Mouse (Mus musculus) c-Kit-positive CD71-positive TER-119-positive erythroid progenitor cells, embryonic 14.5 days (primary cell): ENCODE results near the gene Adss.
"Not testable (repeated sequence)": the region's sequence is repeated elsewhere in the genome, so short reads cannot be mapped to it uniquely, and the experiment has no call there.

Experiments used
- DNase-seq: peaks from one replicate; pipeline ENCODE4 v3.0.0-alpha.2; 2013; ENCODE audit warnings: low spot score

Gene Adss

GRCm38 (mm10) chr1:177796193-177796939 lies at the start of gene Adss:
Gene Adss, minus strand, starts transcription at chr1:177796511.
- DNase-seq: peak; percentile 98

- DNase-seq: peak; percentile 10
These were observed 49.5 kb upstream of the Adss start for GRCm38 (mm10) chr1:177845812-177846211.

- DNase-seq: not testable (repeated sequence)
These were observed 31.5 kb upstream of the Adss start for GRCm38 (mm10) chr1:177827776-177828175.

DNA sequence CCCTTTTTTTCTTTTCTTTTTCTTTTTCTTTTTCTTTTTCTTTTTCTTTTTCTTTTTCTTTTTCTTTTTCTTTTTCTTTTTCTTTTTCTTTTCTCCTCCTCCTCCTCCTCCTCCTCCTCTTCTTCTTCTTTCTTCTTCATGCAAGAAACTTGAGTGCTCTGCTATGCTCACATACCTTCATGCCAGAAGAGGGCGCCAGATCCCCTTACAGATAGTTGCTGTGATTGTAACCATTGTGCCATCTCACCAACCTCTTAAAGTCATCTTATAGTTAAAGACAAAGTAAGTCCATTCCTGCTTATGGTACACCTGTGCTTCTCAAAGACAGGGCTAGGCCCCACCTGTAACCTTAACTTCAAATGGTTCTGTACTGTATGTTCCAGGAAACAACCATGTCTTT lies 10.5 kb upstream of the Adss start:
- DNase-seq: peak; percentile 33

- DNase-seq: no peak
These were observed 7.2 kb upstream of the Adss start for GRCm38 (mm10) chr1:177803511-177803910.

DNA sequence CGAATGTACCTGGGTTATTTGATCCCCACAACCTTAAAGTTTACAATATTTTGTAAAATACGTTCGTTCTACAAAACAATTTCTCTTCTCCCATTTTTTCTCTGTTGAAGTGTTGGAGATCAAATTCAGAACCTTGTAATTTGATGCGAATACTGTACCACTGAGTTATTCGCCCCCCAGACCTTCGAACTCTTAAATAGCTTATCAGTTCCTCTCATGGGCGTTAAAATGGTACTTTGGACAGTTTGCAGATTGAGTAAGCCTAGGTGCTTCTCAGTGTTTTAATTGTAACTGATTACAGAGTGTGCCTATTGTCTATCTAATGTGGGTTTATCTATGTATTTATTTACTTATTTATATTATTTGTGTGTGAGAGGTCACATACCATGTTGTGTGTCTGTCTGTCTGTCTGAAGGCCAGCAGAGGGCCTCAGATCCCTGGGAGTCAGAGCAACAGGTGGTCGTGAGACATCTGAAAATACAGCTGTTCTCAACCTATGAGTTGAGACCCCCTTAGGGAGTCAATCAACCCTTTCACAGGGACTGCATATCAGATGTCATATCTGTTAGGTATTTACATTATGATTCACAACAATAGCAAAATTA lies 942 bp upstream of the Adss start:
- peak; percentile 16 for DNase-seq

DNA sequence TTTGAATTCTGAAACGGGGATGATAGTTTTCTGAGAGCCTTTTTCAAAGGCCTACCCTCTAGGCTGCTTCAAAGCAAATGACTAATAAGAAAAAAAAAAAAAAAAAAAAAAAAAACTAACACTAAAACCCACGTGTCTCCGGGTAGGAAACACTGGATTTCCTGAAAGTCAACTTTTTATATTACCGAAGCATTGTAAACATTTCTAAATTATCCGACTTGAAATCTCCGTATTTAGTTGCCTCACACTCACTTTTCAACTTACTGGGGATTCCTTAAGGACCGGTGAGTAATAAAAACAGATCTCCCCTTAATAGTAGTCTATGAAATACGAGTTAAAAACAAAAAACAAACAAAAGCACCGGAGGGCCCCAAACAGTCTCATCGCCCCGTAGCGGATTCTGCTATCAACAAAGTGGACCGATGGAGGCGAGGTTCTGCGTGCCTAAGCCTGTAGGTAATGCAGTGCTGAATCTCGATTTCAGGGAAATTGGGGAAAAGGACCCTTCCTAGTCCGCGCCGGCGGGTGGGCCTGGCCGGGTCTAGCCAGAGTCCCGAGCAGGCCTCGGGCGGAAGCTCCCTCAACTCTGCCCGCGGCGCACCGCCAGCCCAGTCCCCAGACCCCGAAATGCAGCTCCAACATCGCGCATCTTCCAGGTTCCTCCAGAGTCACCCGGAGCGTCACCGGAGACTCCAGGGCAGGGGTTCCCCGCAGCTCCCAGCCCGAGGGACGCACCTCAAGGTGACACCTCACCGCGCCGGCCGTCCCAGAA lies 704 bp downstream of the Adss start:
- DNase-seq: peak; percentile 50

- DNase-seq: peak; percentile 19
These were observed 1.4 kb downstream of the Adss start for GRCm38 (mm10) chr1:177794866-177795265.

GRCm38 (mm10) chr1:177792835-177793234 lies 3.5 kb downstream of the Adss start:
- DNase-seq: no peak

DNA sequence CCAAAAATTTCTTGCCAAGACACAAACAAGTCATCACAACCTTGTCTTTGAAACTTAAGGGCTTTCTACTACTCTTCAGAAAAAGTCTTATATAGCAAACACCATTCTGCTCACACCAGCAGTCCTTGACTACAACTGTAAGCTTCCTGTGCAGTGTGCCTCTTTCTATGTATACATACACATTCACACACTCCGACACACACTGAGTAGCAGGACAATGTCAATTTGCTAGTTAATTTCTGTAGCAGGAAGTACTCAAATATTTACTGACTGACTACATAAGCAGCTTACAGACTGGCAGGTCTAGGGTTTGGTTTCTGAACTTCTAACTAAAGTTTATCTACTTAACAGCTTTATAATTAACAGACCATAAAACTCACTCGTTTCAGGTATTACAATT lies 18.9 kb downstream of the Adss start:
- no peak for DNase-seq

- no peak for DNase-seq
These were observed 27.4 kb downstream of the Adss start for GRCm38 (mm10) chr1:177768931-177769330.

- DNase-seq: no peak
These were observed 39.1 kb downstream of the Adss start for GRCm38 (mm10) chr1:177757249-177757648.

DNA sequence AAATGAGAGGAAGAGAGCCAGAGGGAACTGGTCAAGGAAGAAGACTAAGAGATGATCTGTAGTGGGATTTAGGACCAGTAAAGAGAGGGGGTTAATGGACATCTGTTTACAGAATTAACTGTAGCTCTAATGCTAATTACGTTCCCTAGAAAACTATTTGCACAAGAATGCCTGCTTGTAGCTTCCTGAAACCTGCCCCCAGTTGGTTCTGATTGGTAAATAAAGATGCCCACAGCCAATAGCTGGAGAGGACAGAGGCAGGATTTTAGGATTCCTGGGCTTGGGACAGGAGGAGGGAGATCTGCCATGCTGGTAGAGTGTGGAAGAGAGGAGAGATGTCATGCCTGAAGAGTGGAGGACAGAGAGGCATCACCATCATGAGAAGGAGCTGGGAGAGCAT lies 42.8 kb downstream of the Adss start:
- DNase-seq: no peak

DNA sequence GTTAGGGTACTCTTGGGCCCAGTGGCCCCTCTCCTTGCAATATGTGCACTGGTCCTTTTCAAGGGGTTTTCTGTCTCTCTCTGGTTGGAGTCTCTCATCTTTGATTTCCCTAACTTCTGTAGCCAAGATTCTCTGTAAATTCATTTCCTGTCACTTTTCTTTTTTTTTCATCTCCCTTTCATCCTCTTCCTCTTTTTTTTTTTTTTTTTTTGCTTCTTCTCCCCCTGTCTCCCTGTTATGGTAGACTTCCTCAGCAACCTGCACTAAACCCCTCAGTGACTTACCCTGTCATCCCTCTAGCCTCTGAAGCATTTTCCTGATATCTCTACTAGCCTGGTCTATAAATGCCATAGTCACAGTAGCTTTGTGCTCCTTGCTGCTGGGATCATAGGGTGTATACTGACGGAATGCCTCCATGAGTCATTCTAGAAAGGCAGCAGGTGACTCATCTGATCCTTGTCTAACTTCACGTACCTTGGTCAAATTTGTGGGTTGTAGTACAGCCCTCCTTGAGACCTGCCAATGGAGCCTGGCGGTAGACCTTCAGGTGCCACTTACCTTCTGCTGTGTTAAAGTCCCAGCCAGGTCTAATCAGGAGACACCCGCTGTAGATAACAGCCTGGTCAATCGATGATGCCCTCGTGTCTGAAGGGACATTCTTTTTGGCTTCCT lies 48.3 kb downstream of the Adss start:
- no peak for DNase-seq

GRCm38 (mm10) chr1:177744521-177745325 lies 51.6 kb downstream of the Adss start:
- no peak for DNase-seq

DNA sequence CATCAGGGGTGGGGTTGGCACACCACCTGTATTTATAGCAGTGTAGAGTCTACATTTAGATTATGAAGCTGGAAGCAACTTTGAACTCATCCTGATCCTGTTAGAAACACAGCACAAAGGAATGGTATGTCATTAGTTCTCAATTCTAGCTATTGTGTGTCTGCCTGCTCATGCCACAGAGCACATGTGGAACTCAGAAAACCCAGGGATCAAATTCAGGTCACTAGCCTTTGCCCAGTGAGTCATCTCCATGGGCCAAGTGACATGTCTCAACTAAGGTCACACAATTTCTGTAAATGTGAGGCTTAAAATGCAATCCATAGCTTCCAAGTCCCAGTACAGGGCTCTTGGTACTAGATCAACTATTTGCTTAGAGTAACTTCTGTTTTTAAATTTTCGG lies 54.2 kb downstream of the Adss start:
- no peak for DNase-seq

DNA sequence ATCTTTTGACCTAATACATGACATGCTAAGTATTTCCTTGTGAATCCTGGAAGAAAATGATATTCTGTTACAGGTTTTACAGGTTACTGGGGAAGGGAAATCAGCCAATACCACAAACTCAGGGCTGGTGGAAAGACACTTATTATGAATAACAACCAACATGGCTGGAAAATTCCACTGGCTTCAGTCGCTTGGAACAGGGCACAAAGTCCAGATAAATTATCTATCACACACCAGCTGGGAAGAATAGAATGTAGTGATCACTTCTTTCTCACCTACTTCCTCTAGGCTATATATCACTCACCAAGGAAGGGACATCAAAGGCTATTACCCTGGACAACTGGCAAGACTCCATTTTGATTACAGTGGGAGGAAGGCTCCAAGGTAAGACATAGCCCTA lies 55.6 kb downstream of the Adss start:
- no peak for DNase-seq

GRCm38 (mm10) chr1:177737505-177738105 lies 58.7 kb downstream of the Adss start:
- DNase-seq: no peak

- DNase-seq: no peak
These were observed 64.3 kb downstream of the Adss start for GRCm38 (mm10) chr1:177731973-177732372.

DNA sequence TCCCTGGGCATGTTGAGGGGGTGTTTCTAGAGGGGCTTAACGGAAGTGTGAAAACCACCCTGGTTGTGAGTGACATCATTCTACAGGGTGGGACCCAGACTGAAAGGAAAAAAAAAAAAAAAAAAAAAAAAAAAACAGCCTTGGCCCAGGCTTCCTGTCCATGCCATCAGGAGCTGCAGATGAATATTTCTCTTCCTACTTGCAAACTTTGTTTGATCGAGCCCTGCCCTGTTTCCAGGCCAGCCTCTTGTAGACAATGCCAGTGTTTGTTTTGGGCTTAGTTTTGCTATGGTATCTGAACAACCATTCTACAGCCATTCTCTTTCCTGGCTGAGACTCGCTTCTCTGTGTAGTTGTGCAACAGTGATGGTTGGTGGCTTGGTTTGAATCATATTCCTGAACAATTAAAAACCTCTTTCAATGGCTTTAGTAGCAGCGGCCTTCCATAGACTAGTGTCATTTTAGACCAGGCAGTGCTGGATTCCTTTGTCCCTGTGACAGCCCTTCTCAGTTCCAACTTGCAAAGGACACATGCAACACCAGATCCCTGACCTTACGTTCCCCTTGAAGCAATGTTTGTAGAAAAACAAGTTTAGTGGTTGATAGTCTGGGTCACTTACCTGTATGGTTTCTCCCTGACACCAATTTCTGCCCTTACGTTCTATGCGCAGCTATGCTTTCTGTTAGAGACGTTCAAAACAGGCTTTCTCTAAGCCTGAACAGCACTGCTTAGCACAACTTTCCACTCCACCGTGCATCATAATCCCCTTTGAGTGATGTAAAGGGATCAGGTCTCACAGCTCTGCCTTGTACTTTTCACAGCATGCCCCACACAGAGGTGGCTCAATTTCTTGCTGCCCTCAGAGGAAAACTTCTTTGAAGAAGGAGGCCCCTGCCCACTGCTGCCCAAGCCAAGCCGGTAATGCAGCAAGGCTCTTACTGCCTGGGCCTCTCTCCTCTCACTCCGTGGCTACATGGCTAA lies 67.0 kb downstream of the Adss start, which contains the start of gene 1700016C15Rik:
Gene 1700016C15Rik, plus strand, starts transcription at position 772 of the 982 bp plus-strand sequence.
- DNase-seq: no peak
